Mouse (Mus musculus): ENCODE data around the gene Themis. TPM values are rescaled to one million over a fixed set of nuclear protein-coding genes. Genes with fewer than 3 reads are reported as not detected.
A peak's percentile ranks its signal among the peaks of the same experiment; 100 is the strongest.

Themis gene
- not detected in 2 replicates for polyA plus RNA-seq (2014; fragmentation: Nextera tagmentation; extraction: Ambion mirVana)

- Histone ChIP-seq H3K9ac (no peak within 1 kb of the TSS), H3K27me3 (ENCODE audit: control insufficient read depth, insufficient read depth, low read length) (no peaks in the 10 kb centered on the region), H3K4me2 (replicated peaks) (no peak within 1 kb of the TSS), H3K9me3 (ENCODE audit: control insufficient read depth, low read length) (no peaks in the 10 kb centered on the region), H3K4me3 (replicated peaks; ENCODE audit: low read length) (no peak within 1 kb of the TSS), H3K36me3 (replicated peaks; ENCODE audit: control insufficient read depth, insufficient read depth) (no peaks in the 10 kb centered on the region), H3K27ac (no peak within 1 kb of the TSS), H3K4me1 (replicated peaks; ENCODE audit: control insufficient read depth, insufficient read depth, low read length) (0 out of 2 replicates have a peak, but pooled peaks cover 3% of the 10 kb centered on the region)
- no peak for ATAC-seq (ENCODE audit: low FRiP score)
- 71% methylated on average over 5 of the region's 5 CpGs for WGBS
- DNase-seq (ENCODE audit: low spot score): no peak
These were observed at the start of gene Themis for GRCm38 (mm10) chr10:28668261-28668660. Gene Themis, plus strand, starts transcription at chr10:28668360.

GRCm38 (mm10) chr10:28619415-28619814 is 48.7 kb upstream of the Themis start:
- no peaks in the 10 kb centered on the region for H3K4me1 ChIP-seq (replicated peaks; ENCODE audit: control insufficient read depth, insufficient read depth, low read length)
- ATAC-seq (ENCODE audit: low FRiP score) (no peak), DNase-seq (ENCODE audit: low spot score) (peak; percentile 10)
- no peak overlapping the region for H3K27ac ChIP-seq
- no peak overlapping the region for H3K4me3 ChIP-seq (replicated peaks; ENCODE audit: low read length)
- H3K36me3 ChIP-seq (replicated peaks; ENCODE audit: control insufficient read depth, insufficient read depth): no peaks in the 10 kb centered on the region
- 95% methylated on average over 1 of the region's 1 CpGs for WGBS
- H3K9me3 ChIP-seq (ENCODE audit: control insufficient read depth, low read length): no peaks in the 10 kb centered on the region
- no peaks in the 10 kb centered on the region for H3K27me3 ChIP-seq (ENCODE audit: control insufficient read depth, insufficient read depth, low read length)
- H3K4me2 ChIP-seq (replicated peaks): no peak overlapping the region
- H3K9ac ChIP-seq: no peak overlapping the region

- Histone ChIP-seq H3K4me1 (replicated peaks; ENCODE audit: control insufficient read depth, insufficient read depth, low read length) (no peaks in the 10 kb centered on the region), H3K4me3 (replicated peaks; ENCODE audit: low read length) (no peak overlapping the region), H3K9me3 (ENCODE audit: control insufficient read depth, low read length) (no peaks in the 10 kb centered on the region), H3K4me2 (replicated peaks) (no peak overlapping the region), H3K27me3 (ENCODE audit: control insufficient read depth, insufficient read depth, low read length) (no peaks in the 10 kb centered on the region), H3K9ac (no peak overlapping the region), H3K27ac (no peak overlapping the region), H3K36me3 (replicated peaks; ENCODE audit: control insufficient read depth, insufficient read depth) (no peaks in the 10 kb centered on the region)
- ATAC-seq (ENCODE audit: low FRiP score) (no peak), DNase-seq (ENCODE audit: low spot score) (no peak)
These were observed 32.1 kb upstream of the Themis start for GRCm38 (mm10) chr10:28636096-28636495.

GRCm38 (mm10) chr10:28641887-28642286 is 26.3 kb upstream of the Themis start:
- Histone ChIP-seq H3K27me3 (ENCODE audit: control insufficient read depth, insufficient read depth, low read length) (no peaks in the 10 kb centered on the region), H3K27ac (no peak overlapping the region), H3K4me3 (replicated peaks; ENCODE audit: low read length) (no peak overlapping the region), H3K9me3 (ENCODE audit: control insufficient read depth, low read length) (no peaks in the 10 kb centered on the region), H3K9ac (no peak overlapping the region), H3K4me2 (replicated peaks) (no peak overlapping the region), H3K36me3 (replicated peaks; ENCODE audit: control insufficient read depth, insufficient read depth) (no peaks in the 10 kb centered on the region), H3K4me1 (replicated peaks; ENCODE audit: control insufficient read depth, insufficient read depth, low read length) (no peaks in the 10 kb centered on the region)
- no peak for DNase-seq (ENCODE audit: low spot score)
- no peak for ATAC-seq (ENCODE audit: low FRiP score)
- 84% methylated on average over 2 of the region's 2 CpGs for WGBS

GRCm38 (mm10) chr10:28647855-28648254 is 20.3 kb upstream of the Themis start:
- Histone ChIP-seq H3K27ac (no peak overlapping the region), H3K4me2 (replicated peaks) (no peak overlapping the region), H3K9me3 (ENCODE audit: control insufficient read depth, low read length) (no peaks in the 10 kb centered on the region), H3K36me3 (replicated peaks; ENCODE audit: control insufficient read depth, insufficient read depth) (no peaks in the 10 kb centered on the region), H3K27me3 (ENCODE audit: control insufficient read depth, insufficient read depth, low read length) (no peaks in the 10 kb centered on the region), H3K4me1 (replicated peaks; ENCODE audit: control insufficient read depth, insufficient read depth, low read length) (no peaks in the 10 kb centered on the region), H3K9ac (no peak overlapping the region), H3K4me3 (replicated peaks; ENCODE audit: low read length) (no peak overlapping the region)
- ATAC-seq (ENCODE audit: low FRiP score) (no peak), DNase-seq (ENCODE audit: low spot score) (no peak)
- 96% methylated on average over 2 of the region's 2 CpGs for WGBS

GRCm38 (mm10) chr10:28649109-28649899 is 18.9 kb upstream of the Themis start:
- no peaks in the 10 kb centered on the region for H3K36me3 ChIP-seq (replicated peaks; ENCODE audit: control insufficient read depth, insufficient read depth)
- H3K4me1 ChIP-seq (replicated peaks; ENCODE audit: control insufficient read depth, insufficient read depth, low read length): no peaks in the 10 kb centered on the region
- H3K27ac ChIP-seq: no peak overlapping the region
- no peak overlapping the region for H3K9ac ChIP-seq
- ATAC-seq (ENCODE audit: low FRiP score): no peak
- no peaks in the 10 kb centered on the region for H3K9me3 ChIP-seq (ENCODE audit: control insufficient read depth, low read length)
- no peak for DNase-seq (ENCODE audit: low spot score)
- WGBS: 72% methylated on average over 6 of the region's 6 CpGs
- no peak overlapping the region for H3K4me3 ChIP-seq (replicated peaks; ENCODE audit: low read length)
- H3K27me3 ChIP-seq (ENCODE audit: control insufficient read depth, insufficient read depth, low read length): no peaks in the 10 kb centered on the region
- no peak overlapping the region for H3K4me2 ChIP-seq (replicated peaks)

GRCm38 (mm10) chr10:28649900-28650160 is 18.3 kb upstream of the Themis start:
- H3K27ac ChIP-seq: no peak overlapping the region
- no peak for DNase-seq (ENCODE audit: low spot score)
- H3K36me3 ChIP-seq (replicated peaks; ENCODE audit: control insufficient read depth, insufficient read depth): no peaks in the 10 kb centered on the region
- no peak overlapping the region for H3K9ac ChIP-seq
- no peaks in the 10 kb centered on the region for H3K4me1 ChIP-seq (replicated peaks; ENCODE audit: control insufficient read depth, insufficient read depth, low read length)
- WGBS: 20% methylated on average over 1 of the region's 1 CpGs
- no peak for ATAC-seq (ENCODE audit: low FRiP score)
- no peak overlapping the region for H3K4me3 ChIP-seq (replicated peaks; ENCODE audit: low read length)
- no peaks in the 10 kb centered on the region for H3K27me3 ChIP-seq (ENCODE audit: control insufficient read depth, insufficient read depth, low read length)
- H3K9me3 ChIP-seq (ENCODE audit: control insufficient read depth, low read length): no peaks in the 10 kb centered on the region
- H3K4me2 ChIP-seq (replicated peaks): no peak overlapping the region

- H3K27me3 ChIP-seq (ENCODE audit: control insufficient read depth, insufficient read depth, low read length): no peaks in the 10 kb centered on the region
- no peaks in the 10 kb centered on the region for H3K36me3 ChIP-seq (replicated peaks; ENCODE audit: control insufficient read depth, insufficient read depth)
- 94% methylated on average over 2 of the region's 2 CpGs for WGBS
- H3K27ac ChIP-seq: no peak overlapping the region
- no peak for ATAC-seq (ENCODE audit: low FRiP score)
- no peaks in the 10 kb centered on the region for H3K9me3 ChIP-seq (ENCODE audit: control insufficient read depth, low read length)
- no peak overlapping the region for H3K4me3 ChIP-seq (replicated peaks; ENCODE audit: low read length)
- no peak for DNase-seq (ENCODE audit: low spot score)
- no peaks in the 10 kb centered on the region for H3K4me1 ChIP-seq (replicated peaks; ENCODE audit: control insufficient read depth, insufficient read depth, low read length)
- H3K9ac ChIP-seq: no peak overlapping the region
- no peak overlapping the region for H3K4me2 ChIP-seq (replicated peaks)
These were observed 16.2 kb upstream of the Themis start for GRCm38 (mm10) chr10:28651910-28652309.

- Histone ChIP-seq H3K9me3 (ENCODE audit: control insufficient read depth, low read length) (no peaks in the 10 kb centered on the region), H3K4me2 (replicated peaks) (no peak overlapping the region), H3K4me3 (replicated peaks; ENCODE audit: low read length) (no peak overlapping the region), H3K27me3 (ENCODE audit: control insufficient read depth, insufficient read depth, low read length) (no peaks in the 10 kb centered on the region), H3K27ac (no peak overlapping the region), H3K4me1 (replicated peaks; ENCODE audit: control insufficient read depth, insufficient read depth, low read length) (no peaks in the 10 kb centered on the region), H3K36me3 (replicated peaks; ENCODE audit: control insufficient read depth, insufficient read depth) (no peaks in the 10 kb centered on the region), H3K9ac (no peak overlapping the region)
- no peak for ATAC-seq (ENCODE audit: low FRiP score)
- DNase-seq (ENCODE audit: low spot score): no peak
These were observed 13.4 kb upstream of the Themis start for GRCm38 (mm10) chr10:28654733-28655132.

GRCm38 (mm10) chr10:28665141-28665540 is 3.0 kb upstream of the Themis start:
- H3K4me2 ChIP-seq (replicated peaks): no peak overlapping the region
- 46% methylated on average over 6 of the region's 6 CpGs for WGBS
- no peak overlapping the region for H3K4me3 ChIP-seq (replicated peaks; ENCODE audit: low read length)
- no peaks in the 10 kb centered on the region for H3K9me3 ChIP-seq (ENCODE audit: control insufficient read depth, low read length)
- no peaks in the 10 kb centered on the region for H3K27me3 ChIP-seq (ENCODE audit: control insufficient read depth, insufficient read depth, low read length)
- H3K9ac ChIP-seq: no peak overlapping the region
- ATAC-seq (ENCODE audit: low FRiP score) (no peak), DNase-seq (ENCODE audit: low spot score) (peak; percentile 25)
- no peak overlapping the region for H3K27ac ChIP-seq
- 0 out of 2 replicates have a peak, but pooled peaks cover 3% of the 10 kb centered on the region for H3K4me1 ChIP-seq (replicated peaks; ENCODE audit: control insufficient read depth, insufficient read depth, low read length)
- no peaks in the 10 kb centered on the region for H3K36me3 ChIP-seq (replicated peaks; ENCODE audit: control insufficient read depth, insufficient read depth)

Data from hindbrain, embryonic 14.5 days (tissue).